Mouse (Mus musculus) heart, embryonic 12.5 days (tissue): ENCODE data around the gene Olfr644. TPM values are rescaled to one million over a fixed set of nuclear protein-coding genes. Genes with fewer than 3 reads are reported as not detected.

ENCODE experiments used
- ATAC-seq: fragments of 200-750 bp; cut with Nextera tagmentation; 2 replicates; pipeline ENCODE4 v1.8.0; 2017; ENCODE audit warnings: moderate TSS enrichment, moderate library complexity; ENCODE audit not compliant: insufficient number of reproducible peaks, low FRiP score
- H3K27ac ChIP-seq: fragments of 300-500 bp; sonication (generic); 2 replicates; pipeline ENCODE4 v1.5.1; 2016; ENCODE audit warnings: mild to moderate bottlenecking, moderate library complexity; ENCODE audit not compliant: poor library complexity, severe bottlenecking
- H3K27me3 ChIP-seq: fragments of 300-500 bp; sonication (generic); replicated peaks from 2 replicates; pipeline ENCODE4 v1.6.1; 2016; ENCODE audit warnings: mild to moderate bottlenecking, moderate library complexity
- H3K36me3 ChIP-seq: fragments of 300-500 bp; sonication (generic); 2 replicates; pipeline ENCODE4 v1.6.1; 2016; ENCODE audit warnings: mild to moderate bottlenecking, moderate library complexity
- H3K4me1 ChIP-seq: fragments of 300-500 bp; sonication (generic); replicated peaks from 2 replicates; pipeline ENCODE4 v1.6.1; 2016; ENCODE audit warnings: mild to moderate bottlenecking
- H3K4me2 ChIP-seq: fragments of 300-500 bp; sonication (generic); 2 replicates; pipeline ENCODE4 v1.6.1; 2016; ENCODE audit warnings: mild to moderate bottlenecking, moderate library complexity
- H3K4me3 ChIP-seq: fragments of 300-500 bp; sonication (generic); 2 replicates; pipeline ENCODE4 v1.5.1; 2016; ENCODE audit warnings: mild to moderate bottlenecking
- H3K9ac ChIP-seq: fragments of 300-500 bp; sonication (generic); 2 replicates; pipeline ENCODE4 v1.6.1; 2016; ENCODE audit warnings: mild to moderate bottlenecking, moderate library complexity
- H3K9me3 ChIP-seq: fragments of 300-500 bp; sonication (generic); replicated peaks from 2 replicates; pipeline ENCODE4 v1.6.1; 2016; ENCODE audit warnings: mild to moderate bottlenecking, moderate library complexity
- WGBS: fragments of 180-500 bp; shearing (Covaris S2); methylation state at CpG from one replicate; pipeline ENCODE4 v1.1.7; 2016; 5-methylcytosine and 5-hydroxymethylcytosine counted together
- polyA plus RNA-seq: library from polyadenylated mRNA; unstranded; fragments of >200 nt; fragmentation: Nextera tagmentation; extraction: Ambion mirVana; gene quantifications from 2 replicates; pipeline ENCODE4 v1.2.1, GENCODE M21; 2016

Gene Olfr644
- polyA plus RNA-seq, 1 experiment from 2014 or later = not detected

GRCm38 (mm10) chr7:104021651-104022050 is 50.0 kb downstream of the Olfr644 start:
- ATAC-seq = no peak
- Histone ChIP-seq H3K9ac (no peak overlapping the region), H3K4me1 (no peaks in the 10 kb centered on the region), H3K27me3 (no peaks in the 10 kb centered on the region), H3K9me3 (0 out of 2 replicates have a peak, but pooled peaks cover 5% of the 10 kb centered on the region), H3K4me3 (no peak overlapping the region), H3K36me3 (no peaks in the 10 kb centered on the region), H3K27ac (no peak overlapping the region), H3K4me2 (no peak overlapping the region)
- 88% methylated on average over 6 of the region's 6 CpGs for WGBS

GRCm38 (mm10) chr7:104018953-104019352 is 52.7 kb downstream of the Olfr644 start:
- Histone ChIP-seq H3K9me3 (0 out of 2 replicates have a peak, but pooled peaks cover 5% of the 10 kb centered on the region), H3K27me3 (no peaks in the 10 kb centered on the region), H3K4me1 (no peaks in the 10 kb centered on the region), H3K27ac (no peak overlapping the region), H3K4me2 (no peak overlapping the region), H3K4me3 (no peak overlapping the region), H3K9ac (no peak overlapping the region), H3K36me3 (no peaks in the 10 kb centered on the region)
- no peak for ATAC-seq
- 73% methylated on average over 1 of the region's 1 CpGs for WGBS

DNA sequence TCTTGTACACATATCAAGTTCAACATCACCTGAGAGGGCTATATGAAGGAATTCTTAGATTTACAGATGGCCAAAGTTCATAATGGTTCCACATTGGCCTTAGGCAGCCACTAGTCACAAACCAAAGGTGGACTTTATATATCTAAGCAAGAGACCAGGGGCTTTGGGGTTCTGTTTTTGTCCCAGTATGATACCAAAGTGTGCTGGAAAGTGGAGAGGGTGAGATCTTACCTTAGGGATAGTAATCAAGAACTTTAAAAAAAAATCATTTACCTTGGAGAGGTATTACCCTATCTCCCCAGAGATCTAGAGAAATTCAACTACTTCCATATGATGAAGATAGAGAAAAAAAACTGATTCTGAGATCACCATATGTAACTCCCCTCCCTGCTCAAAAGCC is 54.5 kb downstream of the Olfr644 start, which contains the start of gene Olfr639:
TSS of gene Olfr639 (minus strand) at position 101 of the 400 bp plus-strand sequence.
- Histone ChIP-seq H3K4me3 (no peak within 1 kb of the TSS), H3K36me3 (no peaks in the 10 kb centered on the region), H3K27ac (no peak within 1 kb of the TSS), H3K27me3 (no peaks in the 10 kb centered on the region), H3K4me2 (no peak within 1 kb of the TSS), H3K4me1 (no peaks in the 10 kb centered on the region), H3K9me3 (0 out of 2 replicates have a peak, but pooled peaks cover 5% of the 10 kb centered on the region), H3K9ac (no peak within 1 kb of the TSS)
- no peak for ATAC-seq

Other genes with a start within 250 kb of the Olfr644 start
- gene Hbb-bs, start 243.8 kb downstream of the Olfr644 start, polyA plus RNA-seq = 2,689 and 3,022 TPM in 2 replicates
- 0.50 and 0.56 TPM in 2 replicates for gene Hbb-bh2, start 231.3 kb downstream of the Olfr644 start, polyA plus RNA-seq
- gene Hbb-bh1, start 228.7 kb downstream of the Olfr644 start, polyA plus RNA-seq = 2,015 and 2,280 TPM in 2 replicates
- gene Hbb-y, start 218.7 kb downstream of the Olfr644 start, polyA plus RNA-seq = 31,254 and 35,001 TPM in 2 replicates
- not detected in 2 replicates for gene Olfr66, start 185.6 kb downstream of the Olfr644 start, polyA plus RNA-seq
- not detected in 2 replicates for gene Olfr64, start 177.4 kb downstream of the Olfr644 start, polyA plus RNA-seq
- not detected in 2 replicates for gene Olfr65, start 168.4 kb downstream of the Olfr644 start, polyA plus RNA-seq
- gene Olfr631, start 143.0 kb downstream of the Olfr644 start, polyA plus RNA-seq = not detected in 2 replicates
- not detected in 2 replicates for gene Olfr632, start 137.5 kb downstream of the Olfr644 start, polyA plus RNA-seq
- not detected in 2 replicates for gene Olfr633, start 127.4 kb downstream of the Olfr644 start, polyA plus RNA-seq
- not detected in 2 replicates for gene Olfr635, start 100.7 kb downstream of the Olfr644 start, polyA plus RNA-seq
- gene Olfr638, start 73.1 kb downstream of the Olfr644 start, polyA plus RNA-seq = 0.18 TPM in 1 of 2 replicates, not detected in the other
- gene Olfr639, start 54.6 kb downstream of the Olfr644 start, polyA plus RNA-seq = 0.03 and 0.04 TPM in 2 replicates
- not detected in 2 replicates for gene Olfr640, start 46.3 kb downstream of the Olfr644 start, polyA plus RNA-seq
- gene Olfr641, start 36.4 kb downstream of the Olfr644 start, polyA plus RNA-seq = not detected in 2 replicates
- gene Olfr642, start 19.2 kb downstream of the Olfr644 start, polyA plus RNA-seq = not detected in 2 replicates
- not detected in 2 replicates for gene 4930516K23Rik, start 10.4 kb downstream of the Olfr644 start, polyA plus RNA-seq
- gene Olfr645, start 13.6 kb upstream of the Olfr644 start, polyA plus RNA-seq = not detected in 2 replicates
- gene Olfr646, start 33.0 kb upstream of the Olfr644 start, polyA plus RNA-seq = not detected in 2 replicates
- gene Ubqln5, start 58.0 kb upstream of the Olfr644 start, polyA plus RNA-seq = not detected in 2 replicates
- gene Olfr643, start 65.5 kb upstream of the Olfr644 start, polyA plus RNA-seq = not detected in 2 replicates
- not detected in 2 replicates for gene Ubqln3, start 71.4 kb upstream of the Olfr644 start, polyA plus RNA-seq
- gene Ubqlnl, start 78.7 kb upstream of the Olfr644 start, polyA plus RNA-seq = not detected in 2 replicates
- gene Olfm5, start 93.0 kb upstream of the Olfr644 start, polyA plus RNA-seq = not detected in 2 replicates
- gene Olfr648, start 111.5 kb upstream of the Olfr644 start, polyA plus RNA-seq = 0.28 and 0.32 TPM in 2 replicates
- gene Olfr649, start 124.1 kb upstream of the Olfr644 start, polyA plus RNA-seq = not detected in 2 replicates
- gene Trim6, start 146.9 kb upstream of the Olfr644 start, polyA plus RNA-seq = 7.6 and 7.7 TPM in 2 replicates
- 2.4 TPM in 2 replicates for gene Trim34a, start 172.6 kb upstream of the Olfr644 start, polyA plus RNA-seq
- 0.53 and 0.64 TPM in 2 replicates for gene Trim5, start 216.2 kb upstream of the Olfr644 start, polyA plus RNA-seq
- 10.0 and 11.8 TPM in 2 replicates for gene Trim12a, start 243.6 kb upstream of the Olfr644 start, polyA plus RNA-seq